Mouse (Mus musculus): Measurements from ENCODE around the gene Glra4. TPM values are rescaled to one million over a fixed set of nuclear protein-coding genes. Genes with fewer than 3 reads are reported as not detected.

Gene Glra4
- polyA plus RNA-seq (2016; fragmentation: Nextera tagmentation; extraction: Ambion mirVana): 0.11 and 0.12 TPM in 2 replicates

GRCm38 (mm10) chrX:136780041-136780440 lies at the start of gene Glra4:
TSS of gene Glra4 (minus strand) at chrX:136780141.
- no peak within 1 kb of the TSS for H3K4me3 ChIP-seq
- 74% methylated on average over 3 of the region's 3 CpGs for WGBS
- H3K27ac ChIP-seq (replicated peaks): no peak within 1 kb of the TSS
- no peak for ATAC-seq (ENCODE audit: low FRiP score, low read depth)
- H3K4me2 ChIP-seq (replicated peaks): no peak within 1 kb of the TSS
- H3K9me3 ChIP-seq: no peaks in the 10 kb centered on the region
- no peak within 1 kb of the TSS for H3K9ac ChIP-seq (replicated peaks)
- 0 out of 2 replicates have a peak, but pooled peaks cover 3% of the 10 kb centered on the region for H3K4me1 ChIP-seq
- peaks cover 17% of the 10 kb centered on the region; the same call in 1 of the 2 replicates for H3K27me3 ChIP-seq
- H3K36me3 ChIP-seq: no peaks in the 10 kb centered on the region

- Histone ChIP-seq H3K36me3 (no peaks in the 10 kb centered on the region), H3K9me3 (no peaks in the 10 kb centered on the region), H3K4me3 (no peak overlapping the region), H3K9ac (replicated peaks) (no peak overlapping the region), H3K27me3 (peaks cover 6% of the 10 kb centered on the region), H3K27ac (replicated peaks) (no peak overlapping the region), H3K4me1 (no peaks in the 10 kb centered on the region), H3K4me2 (replicated peaks) (no peak overlapping the region)
- no peak for ATAC-seq (ENCODE audit: low FRiP score, low read depth)
Observed at GRCm38 (mm10) chrX:136828610-136829009, 48.7 kb upstream of the Glra4 start.

- H3K4me2 ChIP-seq (replicated peaks): no peak overlapping the region
- ATAC-seq (ENCODE audit: low FRiP score, low read depth): no peak
- no peaks in the 10 kb centered on the region; the same call in 1 of the 2 replicates for H3K27me3 ChIP-seq
- H3K36me3 ChIP-seq: 0 out of 2 replicates have a peak, but pooled peaks cover 3% of the 10 kb centered on the region
- no peaks in the 10 kb centered on the region for H3K4me1 ChIP-seq
- 54% methylated on average over 4 of the region's 4 CpGs for WGBS
- H3K9me3 ChIP-seq: no peaks in the 10 kb centered on the region
- no peak overlapping the region for H3K4me3 ChIP-seq
- H3K9ac ChIP-seq (replicated peaks): no peak overlapping the region
- no peak overlapping the region for H3K27ac ChIP-seq (replicated peaks)
Observed at GRCm38 (mm10) chrX:136825016-136825415, 45.1 kb upstream of the Glra4 start.

- Histone ChIP-seq H3K4me2 (replicated peaks) (no peak within 1 kb of the TSS), H3K27me3 (no peaks in the 10 kb centered on the region; the same call in 1 of the 2 replicates), H3K27ac (replicated peaks) (no peak within 1 kb of the TSS), H3K4me3 (no peak within 1 kb of the TSS), H3K9ac (replicated peaks) (no peak within 1 kb of the TSS), H3K36me3 (0 out of 2 replicates have a peak, but pooled peaks cover 3% of the 10 kb centered on the region), H3K4me1 (no peaks in the 10 kb centered on the region), H3K9me3 (no peaks in the 10 kb centered on the region)
- WGBS: 22% methylated on average over 1 of the region's 1 CpGs
- no peak for ATAC-seq (ENCODE audit: low FRiP score, low read depth)
Observed at GRCm38 (mm10) chrX:136822371-136822770, 42.4 kb upstream of the Glra4 start, which contains the start of gene Plp1. TSS of gene Plp1 (plus strand) at chrX:136822671.

- no peak overlapping the region for H3K4me3 ChIP-seq
- no peak overlapping the region for H3K27ac ChIP-seq (replicated peaks)
- no peak overlapping the region for H3K4me2 ChIP-seq (replicated peaks)
- no peaks in the 10 kb centered on the region for H3K9me3 ChIP-seq
- H3K4me1 ChIP-seq: no peaks in the 10 kb centered on the region
- no peaks in the 10 kb centered on the region; the same call in 1 of the 2 replicates for H3K27me3 ChIP-seq
- H3K9ac ChIP-seq (replicated peaks): no peak overlapping the region
- H3K36me3 ChIP-seq: 0 out of 2 replicates have a peak, but pooled peaks cover 3% of the 10 kb centered on the region
- ATAC-seq (ENCODE audit: low FRiP score, low read depth): peak; percentile 82
- WGBS: 11% methylated on average over 1 of the region's 1 CpGs
Observed at GRCm38 (mm10) chrX:136820250-136820649, 40.3 kb upstream of the Glra4 start.

GRCm38 (mm10) chrX:136819752-136820151 lies 39.8 kb upstream of the Glra4 start:
- ATAC-seq (ENCODE audit: low FRiP score, low read depth): 0 out of 2 replicates have a peak, but pooled peaks have one; percentile 12
- no peaks in the 10 kb centered on the region for H3K9me3 ChIP-seq
- H3K4me1 ChIP-seq: no peaks in the 10 kb centered on the region
- no peak overlapping the region for H3K9ac ChIP-seq (replicated peaks)
- 0 out of 2 replicates have a peak, but pooled peaks cover 3% of the 10 kb centered on the region for H3K36me3 ChIP-seq
- no peak overlapping the region for H3K4me3 ChIP-seq
- H3K27me3 ChIP-seq: no peaks in the 10 kb centered on the region; the same call in 1 of the 2 replicates
- no peak overlapping the region for H3K4me2 ChIP-seq (replicated peaks)
- WGBS: 86% methylated on average over 6 of the region's 6 CpGs
- no peak overlapping the region for H3K27ac ChIP-seq (replicated peaks)

GRCm38 (mm10) chrX:136797223-136797622 lies 17.3 kb upstream of the Glra4 start:
- no peaks in the 10 kb centered on the region for H3K36me3 ChIP-seq
- peaks cover 15% of the 10 kb centered on the region; the same call in 1 of the 2 replicates for H3K27me3 ChIP-seq
- no peak overlapping the region for H3K9ac ChIP-seq (replicated peaks)
- H3K4me2 ChIP-seq (replicated peaks): no peak overlapping the region
- H3K4me3 ChIP-seq: no peak overlapping the region
- H3K27ac ChIP-seq (replicated peaks): peak overlapping the region; percentile 30; the same call in 1 of the 2 replicates
- peak; percentile 54; the same call in 1 of the 2 replicates for ATAC-seq (ENCODE audit: low FRiP score, low read depth)
- WGBS: 16% methylated on average over 2 of the region's 2 CpGs
- no peaks in the 10 kb centered on the region for H3K9me3 ChIP-seq
- H3K4me1 ChIP-seq: peaks cover 8% of the 10 kb centered on the region

GRCm38 (mm10) chrX:136789446-136789845 lies 9.5 kb upstream of the Glra4 start:
- Histone ChIP-seq H3K4me1 (no peaks in the 10 kb centered on the region), H3K36me3 (no peaks in the 10 kb centered on the region), H3K9me3 (no peaks in the 10 kb centered on the region), H3K4me3 (no peak overlapping the region), H3K27ac (replicated peaks) (no peak overlapping the region), H3K9ac (replicated peaks) (no peak overlapping the region), H3K27me3 (peaks cover 4% of the 10 kb centered on the region; the same call in 1 of the 2 replicates), H3K4me2 (replicated peaks) (no peak overlapping the region)
- no peak for ATAC-seq (ENCODE audit: low FRiP score, low read depth)
- WGBS: 93% methylated on average over 4 of the region's 4 CpGs

DNA sequence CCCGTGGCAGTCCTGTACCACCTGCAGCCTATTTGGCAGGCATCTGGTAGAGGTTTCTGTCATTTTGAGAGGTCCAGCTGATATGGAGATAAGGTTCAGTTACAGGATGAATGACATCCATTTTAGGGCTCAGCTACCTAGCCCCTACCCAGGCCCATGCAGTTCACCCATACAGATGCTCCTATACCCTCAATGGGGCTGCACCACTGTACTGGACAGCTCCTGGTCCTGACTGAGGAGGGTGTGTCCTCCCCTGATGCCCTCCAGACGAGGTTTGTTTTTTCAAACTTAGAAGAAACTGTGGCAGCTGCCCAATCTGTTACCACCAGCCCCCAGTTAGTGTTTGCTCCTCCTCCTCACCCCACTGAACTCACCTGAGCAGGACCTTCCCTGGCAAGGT lies 679 bp downstream of the Glra4 start:
- H3K36me3 ChIP-seq: no peaks in the 10 kb centered on the region
- H3K4me3 ChIP-seq: no peak overlapping the region
- peaks cover 17% of the 10 kb centered on the region; the same call in 1 of the 2 replicates for H3K27me3 ChIP-seq
- H3K9me3 ChIP-seq: no peaks in the 10 kb centered on the region
- no peak for ATAC-seq (ENCODE audit: low FRiP score, low read depth)
- H3K9ac ChIP-seq (replicated peaks): no peak overlapping the region
- no peak overlapping the region for H3K27ac ChIP-seq (replicated peaks)
- H3K4me1 ChIP-seq: 0 out of 2 replicates have a peak, but pooled peaks cover 3% of the 10 kb centered on the region
- no peak overlapping the region for H3K4me2 ChIP-seq (replicated peaks)
- WGBS: 55% methylated on average over 2 of the region's 2 CpGs

DNA sequence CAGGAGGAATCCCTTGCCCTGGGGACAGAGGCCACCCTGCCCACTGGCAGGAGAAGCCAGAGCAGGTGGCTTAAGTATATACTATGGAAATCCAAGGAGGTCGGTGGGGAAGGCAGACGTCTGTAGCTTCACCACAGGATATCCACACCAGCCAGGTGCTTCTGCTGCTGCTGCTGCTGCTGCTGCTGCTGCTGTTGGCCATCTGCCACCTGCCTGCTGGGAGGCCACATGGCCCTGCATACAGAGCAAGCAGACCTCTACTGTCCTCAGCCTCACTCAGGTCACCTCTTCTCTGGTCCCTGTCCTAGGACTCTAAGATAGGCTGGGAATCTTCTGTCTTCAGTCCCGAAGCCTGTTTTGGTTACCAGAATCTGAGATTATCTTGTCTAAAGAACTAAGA lies 1.9 kb downstream of the Glra4 start:
- ATAC-seq (ENCODE audit: low FRiP score, low read depth): no peak
- peaks cover 17% of the 10 kb centered on the region; the same call in 1 of the 2 replicates for H3K27me3 ChIP-seq
- H3K4me3 ChIP-seq: no peak overlapping the region
- H3K27ac ChIP-seq (replicated peaks): no peak overlapping the region
- no peak overlapping the region for H3K9ac ChIP-seq (replicated peaks)
- H3K9me3 ChIP-seq: no peaks in the 10 kb centered on the region
- no peak overlapping the region for H3K4me2 ChIP-seq (replicated peaks)
- no peaks in the 10 kb centered on the region for H3K36me3 ChIP-seq
- 87% methylated on average over 3 of the region's 3 CpGs for WGBS
- H3K4me1 ChIP-seq: 0 out of 2 replicates have a peak, but pooled peaks cover 3% of the 10 kb centered on the region

DNA sequence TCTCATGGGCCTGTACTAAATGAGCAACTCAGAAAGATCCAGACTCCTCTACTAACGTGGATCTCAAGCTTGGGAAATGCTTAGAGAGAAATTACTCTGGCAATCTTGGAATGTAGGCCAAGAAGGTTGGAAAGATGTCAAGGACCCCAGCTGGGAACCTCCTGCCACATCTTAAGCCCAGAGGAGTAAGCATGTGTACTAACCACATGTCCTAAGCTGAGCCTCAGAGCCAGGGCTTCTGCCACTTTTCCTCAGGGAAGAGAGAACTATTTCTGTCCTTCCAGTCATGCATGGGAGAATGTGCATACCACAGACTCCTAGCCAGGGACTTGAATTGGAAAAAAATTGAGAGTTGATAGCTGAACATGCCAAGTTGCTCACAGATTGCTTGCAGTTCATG lies 6.9 kb downstream of the Glra4 start:
- Histone ChIP-seq H3K4me2 (replicated peaks) (no peak overlapping the region), H3K36me3 (no peaks in the 10 kb centered on the region), H3K9me3 (no peaks in the 10 kb centered on the region), H3K27ac (replicated peaks) (no peak overlapping the region), H3K4me3 (no peak overlapping the region), H3K27me3 (no peaks in the 10 kb centered on the region; the same call in 1 of the 2 replicates), H3K9ac (replicated peaks) (no peak overlapping the region), H3K4me1 (no peaks in the 10 kb centered on the region)
- 71% methylated on average over 1 of the region's 1 CpGs for WGBS
- no peak for ATAC-seq (ENCODE audit: low FRiP score, low read depth)

DNA sequence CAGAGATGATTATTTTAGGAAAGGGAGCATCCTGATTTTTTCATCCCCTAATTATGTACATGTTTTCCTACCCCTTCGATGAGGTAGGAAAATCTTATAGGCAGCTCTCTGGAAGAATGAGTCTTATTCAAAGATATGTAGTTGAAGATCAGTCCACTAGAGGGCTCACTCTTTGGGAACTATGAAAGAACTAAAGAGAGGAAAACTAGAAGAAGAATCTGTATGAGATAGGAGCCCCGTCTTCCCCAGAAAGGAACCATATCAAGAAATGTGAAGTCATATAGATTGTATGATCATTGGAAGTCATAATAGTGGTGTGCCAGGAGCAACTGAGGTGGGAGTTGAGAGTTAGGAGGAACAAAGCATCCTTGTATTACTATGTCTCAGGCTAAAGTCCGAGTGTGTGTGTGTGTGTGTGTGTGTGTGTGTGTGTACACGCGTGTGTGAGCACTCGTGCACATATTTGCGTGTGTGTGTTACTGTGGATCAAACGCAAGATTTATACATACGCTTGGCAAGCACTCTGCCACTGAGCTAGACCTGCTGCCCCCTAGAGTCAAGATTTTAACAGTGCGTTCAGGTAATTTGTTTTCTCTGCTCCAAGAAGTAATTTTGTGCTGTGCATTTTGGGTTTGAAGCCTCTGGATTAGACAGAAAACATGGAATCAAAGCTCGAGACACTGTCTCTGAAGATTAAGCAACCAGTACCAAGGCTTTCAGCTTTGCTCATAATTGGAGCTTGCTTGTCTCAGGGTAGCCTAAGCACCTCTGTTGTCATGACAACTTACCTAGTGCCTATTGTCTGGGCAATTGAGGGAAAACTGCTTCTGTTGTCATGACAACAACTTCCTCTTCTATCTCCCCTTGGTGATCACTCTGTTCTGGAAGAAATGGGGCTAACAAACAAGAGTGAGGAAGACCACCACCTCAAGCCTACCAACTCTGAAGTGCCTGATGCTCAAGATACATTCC lies 18.6 kb downstream of the Glra4 start:
- Histone ChIP-seq H3K36me3 (no peaks in the 10 kb centered on the region), H3K27ac (replicated peaks) (no peak overlapping the region), H3K4me3 (no peak overlapping the region), H3K9me3 (no peaks in the 10 kb centered on the region), H3K27me3 (no peaks in the 10 kb centered on the region), H3K4me2 (replicated peaks) (no peak overlapping the region), H3K9ac (replicated peaks) (no peak overlapping the region), H3K4me1 (no peaks in the 10 kb centered on the region)
- 67% methylated on average over 11 of the region's 11 CpGs for WGBS
- ATAC-seq (ENCODE audit: low FRiP score, low read depth): no peak
